Mouse (Mus musculus): ENCODE measurements around the gene Opn1sw.
"Not testable (repeated sequence)": the region's sequence is repeated elsewhere in the genome, so short reads cannot be mapped to it uniquely, and the experiment has no call there.

Gene Opn1sw

GRCm38 (mm10) chr6:29347665-29348370 lies 40.5 kb downstream of the Opn1sw start, which contains the start of gene Calu:
Gene Calu (plus strand): TSS chr6:29348069.
- in situ Hi-C loops (cut with MboI; ENCODE audit: unreplicated experiment in 2 of 2): no loop called here

GRCm38 (mm10) chr6:29347189-29347588 lies 41.1 kb downstream of the Opn1sw start:
- in situ Hi-C loops (cut with MboI; ENCODE audit: unreplicated experiment in 2 of 2): no loop called here

GRCm38 (mm10) chr6:29346512-29346911 lies 41.8 kb downstream of the Opn1sw start:
- in situ Hi-C loops (cut with MboI; ENCODE audit: unreplicated experiment in 2 of 2): not testable (repeated sequence)

- in situ Hi-C loops (cut with MboI; ENCODE audit: unreplicated experiment in 2 of 2): no loop called here
Observed at GRCm38 (mm10) chr6:29329514-29329913, 58.8 kb downstream of the Opn1sw start.

GRCm38 (mm10) chr6:29326961-29327360 lies 61.3 kb downstream of the Opn1sw start:
- in situ Hi-C loops (cut with MboI; ENCODE audit: unreplicated experiment in 2 of 2): no loop called here

Measured in v-Abl transformed pro-B cells (cell line).